Mouse (Mus musculus): ENCODE data around the gene Cbfa2t3.

GRCm38 (mm10) chr8:122666827-122667226, 32.1 kb downstream of the Cbfa2t3 start:
- TF ChIP-seq CTCF (IDR thresholded peaks at IDR 0.05; ENCODE audit: control insufficient read depth, insufficient read depth, low read length) (no peak), POLR2A (IDR thresholded peaks at IDR 0.05; ENCODE audit: borderline replicate concordance, control insufficient read depth, low read depth, low read length) (no peak)
